Mouse (Mus musculus) midbrain, embryonic 16.5 days (tissue): ENCODE measurements at regions not wholly inside any gene's neighbourhood (a gene's known extent, or its start where the extent isn't known, plus 50 kb on each side); places are given as distances from the start of the nearest gene placed in this dataset.
A peak's percentile ranks its signal among the peaks of the same experiment; 100 is the strongest.

ENCODE experiments used
- ATAC-seq: fragments of 200-750 bp; cut with Nextera tagmentation; 2 replicates; pipeline ENCODE4 v1.8.0; 2017; ENCODE audit warnings: moderate TSS enrichment
- H3K27ac ChIP-seq: fragments of 300-500 bp; sonication (generic); 2 replicates; pipeline ENCODE4 v1.5.1; 2014; ENCODE audit warnings: mild to moderate bottlenecking, low read length, mixed read lengths
- H3K27me3 ChIP-seq: fragments of 300-500 bp; sonication (generic); 2 replicates; pipeline ENCODE4 v1.6.1; 2014; ENCODE audit warnings: low read depth, low read length, mixed read lengths; ENCODE audit not compliant: control insufficient read depth, insufficient read depth
- H3K36me3 ChIP-seq: fragments of 300-500 bp; sonication (generic); 2 replicates; pipeline ENCODE4 v1.6.1; 2014; ENCODE audit warnings: mild to moderate bottlenecking, low read length, moderate library complexity, mixed read lengths; ENCODE audit not compliant: control insufficient read depth, insufficient read depth
- H3K4me1 ChIP-seq: fragments of 300-500 bp; sonication (generic); 2 replicates; pipeline ENCODE4 v1.6.1; 2014; ENCODE audit warnings: mild to moderate bottlenecking, low read length, mixed read lengths; ENCODE audit not compliant: control insufficient read depth, insufficient read depth
- H3K4me2 ChIP-seq: fragments of 300-500 bp; sonication (generic); 2 replicates; pipeline ENCODE4 v1.6.1; 2014; ENCODE audit warnings: mild to moderate bottlenecking, low read length, mixed read lengths
- H3K4me3 ChIP-seq: fragments of 300-500 bp; sonication (generic); 2 replicates; pipeline ENCODE4 v1.5.1; 2014; ENCODE audit warnings: low read depth, mild to moderate bottlenecking, low read length, moderate library complexity, mixed read lengths
- H3K9ac ChIP-seq: fragments of 300-500 bp; sonication (generic); 2 replicates; pipeline ENCODE4 v1.6.1; 2014; ENCODE audit warnings: low read depth, low read length, mixed read lengths
- H3K9me3 ChIP-seq: fragments of 300-500 bp; sonication (generic); replicated peaks from 2 replicates; pipeline ENCODE4 v1.6.1; 2014; ENCODE audit warnings: mild to moderate bottlenecking, low read length, mixed read lengths; ENCODE audit not compliant: control insufficient read depth, poor library complexity, severe bottlenecking
- WGBS: fragments of 180-500 bp; shearing (Covaris S2); extraction: QIAGEN DNeasy Blood & Tissue Kit; methylation state at CpG from one replicate; pipeline ENCODE4 v1.1.7; 2014; 5-methylcytosine and 5-hydroxymethylcytosine counted together

DNA sequence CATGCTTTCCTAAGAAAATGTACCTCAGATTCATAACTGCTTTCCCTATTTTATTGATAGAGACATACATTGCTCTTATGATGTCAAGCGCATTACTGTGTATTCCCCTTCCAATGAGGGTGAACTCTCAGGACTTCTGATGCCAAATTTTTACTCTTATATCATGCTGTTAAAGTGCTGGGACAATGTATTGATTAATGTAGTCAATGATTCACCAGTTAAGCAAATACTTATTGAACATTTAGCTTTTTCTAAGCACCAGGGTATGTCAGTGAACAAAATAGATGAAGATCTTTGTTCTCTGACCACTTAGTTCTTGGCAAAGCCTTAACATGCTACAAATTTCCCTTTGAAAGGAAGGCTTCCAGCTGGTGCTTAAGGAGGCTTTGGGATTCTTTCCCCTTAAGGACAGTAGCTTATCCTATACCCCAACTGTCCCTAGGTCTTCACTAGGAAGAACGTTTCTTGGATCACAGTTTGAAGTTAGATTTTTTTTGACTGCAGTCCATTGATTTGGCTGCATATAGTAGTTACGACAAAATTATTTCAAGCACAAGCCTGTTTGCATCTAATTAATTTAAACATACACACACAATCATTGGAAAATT, 203.1 kb upstream of the Ptbp2 start:
- H3K36me3 ChIP-seq, result no peaks in the 10 kb centered on the region
- H3K27ac ChIP-seq, result no peak overlapping the region
- no peak overlapping the region for H3K4me3 ChIP-seq
- H3K27me3 ChIP-seq, result no peaks in the 10 kb centered on the region
- H3K4me1 ChIP-seq, result no peaks in the 10 kb centered on the region
- ATAC-seq, result no peak
- H3K9ac ChIP-seq, result no peak overlapping the region
- H3K9me3 ChIP-seq, result no peaks in the 10 kb centered on the region
- WGBS, result 64% methylated on average over 3 of the region's 3 CpGs
- H3K4me2 ChIP-seq, result no peak overlapping the region

DNA sequence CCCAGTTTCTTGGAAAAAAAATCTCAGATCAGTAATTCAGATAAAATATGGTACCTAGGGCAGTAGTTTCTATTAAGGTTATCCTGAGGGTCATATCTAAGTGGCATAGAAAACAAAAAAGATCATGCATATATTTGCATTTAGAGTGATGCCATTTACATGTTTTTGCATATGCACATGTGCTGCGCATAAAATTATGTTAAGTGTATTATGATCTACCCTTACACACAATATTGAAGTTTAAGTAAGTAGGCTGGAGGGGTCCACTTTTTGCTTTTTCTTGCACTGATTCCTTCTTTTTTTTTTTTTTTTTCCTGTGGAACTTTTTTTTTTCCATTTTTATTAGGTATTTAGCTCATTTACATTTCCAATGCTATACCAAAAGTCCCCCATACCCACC, 193.1 kb upstream of the Ptbp2 start:
- no peak overlapping the region for H3K4me3 ChIP-seq
- 80% methylated on average over 1 of the region's 1 CpGs for WGBS
- H3K9me3 ChIP-seq, result no peaks in the 10 kb centered on the region
- ATAC-seq, result no peak
- H3K36me3 ChIP-seq, result no peaks in the 10 kb centered on the region
- H3K9ac ChIP-seq, result no peak overlapping the region
- H3K27me3 ChIP-seq, result no peaks in the 10 kb centered on the region
- no peak overlapping the region for H3K27ac ChIP-seq
- no peak overlapping the region for H3K4me2 ChIP-seq
- H3K4me1 ChIP-seq, result no peaks in the 10 kb centered on the region

DNA sequence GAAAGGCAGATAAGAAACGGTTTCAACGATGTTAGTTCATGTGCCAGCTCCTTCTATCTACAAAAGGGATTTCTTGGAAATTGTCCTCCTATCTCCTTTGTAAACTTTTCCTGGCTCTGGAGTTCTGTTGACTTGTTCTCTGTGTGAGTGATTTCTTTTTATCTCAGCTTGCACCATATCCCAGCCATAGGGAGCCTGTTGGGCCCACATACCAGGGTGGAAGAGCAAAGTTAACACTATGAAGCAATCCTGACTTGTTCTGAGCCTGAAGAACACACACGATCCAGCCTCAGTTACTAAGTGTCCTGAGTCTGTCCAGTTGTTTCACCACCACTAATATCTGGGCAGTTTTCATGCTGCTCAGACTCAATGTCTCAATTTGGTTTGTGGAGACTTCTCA, 192.1 kb upstream of the Ptbp2 start:
- H3K4me3 ChIP-seq, result no peak overlapping the region
- H3K4me1 ChIP-seq, result no peaks in the 10 kb centered on the region
- H3K27ac ChIP-seq, result no peak overlapping the region
- no peak overlapping the region for H3K9ac ChIP-seq
- 95% methylated on average over 3 of the region's 3 CpGs for WGBS
- no peaks in the 10 kb centered on the region for H3K36me3 ChIP-seq
- no peak for ATAC-seq
- H3K9me3 ChIP-seq, result no peaks in the 10 kb centered on the region
- no peaks in the 10 kb centered on the region for H3K27me3 ChIP-seq
- H3K4me2 ChIP-seq, result no peak overlapping the region

DNA sequence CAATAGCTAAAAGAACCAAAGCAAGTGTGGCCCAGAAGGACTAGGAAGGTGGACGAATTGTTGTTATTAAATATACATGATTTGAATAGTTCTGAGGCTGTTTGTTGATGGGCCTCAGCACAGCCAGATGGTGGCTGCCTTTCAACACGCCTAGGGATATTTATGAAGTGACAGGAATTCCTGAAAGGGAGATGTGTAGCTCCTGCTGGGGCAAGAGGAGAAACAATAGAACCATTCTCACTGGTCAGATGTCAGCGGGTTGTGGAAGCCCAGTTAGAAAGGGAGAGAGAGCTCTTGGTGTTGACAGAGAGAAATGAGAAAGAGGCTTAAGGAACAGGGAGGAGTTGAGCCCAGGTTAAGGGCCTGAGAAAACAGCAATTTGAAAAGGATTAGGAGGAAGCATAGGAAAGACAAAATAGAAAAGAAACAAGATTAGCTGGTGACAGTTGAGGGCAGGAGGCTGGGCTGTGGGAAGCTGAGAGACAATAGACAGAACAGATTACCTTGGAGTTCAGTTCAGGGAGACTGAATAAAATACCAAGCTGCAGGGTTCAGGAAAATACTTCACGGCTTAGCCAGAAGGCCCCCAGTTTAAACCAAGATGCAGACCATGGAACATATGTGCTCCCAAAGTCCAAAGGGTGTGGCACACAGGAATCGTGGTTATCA, 174.7 kb upstream of the Ptbp2 start:
- Histone ChIP-seq H3K9ac (no peak overlapping the region), H3K4me2 (no peak overlapping the region), H3K9me3 (no peaks in the 10 kb centered on the region), H3K4me1 (no peaks in the 10 kb centered on the region), H3K4me3 (no peak overlapping the region), H3K27me3 (no peaks in the 10 kb centered on the region), H3K27ac (no peak overlapping the region), H3K36me3 (no peaks in the 10 kb centered on the region)
- 5% methylated on average over 5 of the region's 5 CpGs for WGBS
- no peak for ATAC-seq

DNA sequence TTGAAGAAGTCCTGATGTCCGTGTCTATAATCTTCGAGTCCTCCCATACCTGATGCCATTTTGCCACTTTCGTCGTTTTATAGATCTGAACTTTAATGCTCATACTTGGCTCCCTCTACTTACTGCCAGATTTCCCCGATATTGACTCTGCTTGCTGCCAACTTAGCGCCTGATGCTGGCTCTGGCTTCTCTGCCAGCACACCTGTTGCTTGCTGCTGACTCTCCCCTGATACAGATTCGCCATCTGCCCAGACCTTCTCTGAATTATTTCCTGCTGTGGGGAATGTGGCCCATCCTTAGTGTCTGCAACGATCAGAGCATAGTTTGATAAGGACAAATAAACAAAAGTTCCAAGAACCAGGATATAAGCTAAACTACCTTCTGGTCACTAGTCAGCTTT, 173.3 kb upstream of the Ptbp2 start:
- no peaks in the 10 kb centered on the region for H3K36me3 ChIP-seq
- 86% methylated on average over 8 of the region's 8 CpGs for WGBS
- no peaks in the 10 kb centered on the region for H3K4me1 ChIP-seq
- H3K27me3 ChIP-seq, result no peaks in the 10 kb centered on the region
- H3K27ac ChIP-seq, result no peak overlapping the region
- no peak overlapping the region for H3K9ac ChIP-seq
- no peaks in the 10 kb centered on the region for H3K9me3 ChIP-seq
- H3K4me2 ChIP-seq, result no peak overlapping the region
- H3K4me3 ChIP-seq, result no peak overlapping the region
- ATAC-seq, result no peak

DNA sequence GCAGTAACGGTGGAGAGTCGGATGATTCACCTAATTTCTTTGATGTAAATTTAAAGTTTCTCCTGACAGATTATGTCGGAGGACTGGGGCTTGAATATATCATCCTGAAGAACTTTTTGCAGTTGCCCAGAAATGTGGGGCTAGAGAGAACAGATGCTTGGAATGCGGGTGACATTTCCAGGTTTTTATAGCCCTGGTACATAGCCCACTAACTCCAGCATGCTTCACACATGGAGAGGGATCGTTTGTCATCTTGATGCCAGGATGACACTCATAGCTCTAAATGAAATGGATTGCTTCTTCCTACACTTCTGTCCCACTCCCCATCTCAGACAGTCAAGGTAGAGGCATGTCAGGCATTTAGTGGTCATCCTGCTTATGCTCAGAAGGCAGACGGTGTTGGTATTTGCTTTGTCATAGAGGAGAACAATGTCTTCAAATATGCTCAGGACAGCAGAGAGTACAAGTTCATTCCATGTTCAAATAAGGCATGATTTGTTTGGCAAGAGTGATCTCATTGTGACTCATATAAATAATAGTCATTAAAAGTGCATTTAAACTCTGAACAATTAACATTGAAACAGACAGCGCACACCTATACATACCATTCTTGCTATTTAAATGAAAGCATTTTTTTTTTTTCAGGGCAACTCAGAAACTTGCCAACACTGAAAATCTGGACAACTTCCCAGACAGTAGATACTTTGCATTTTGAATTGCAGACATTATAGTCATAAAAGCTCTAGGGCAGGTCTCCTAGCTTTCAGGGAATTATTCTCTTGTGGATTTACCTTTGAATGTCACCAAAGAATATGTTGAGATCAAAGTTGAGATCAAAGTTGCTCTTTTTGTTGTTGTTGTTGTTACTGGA, 171.7 kb upstream of the Ptbp2 start:
- H3K27ac ChIP-seq, result no peak overlapping the region
- no peak for ATAC-seq
- no peak overlapping the region for H3K4me3 ChIP-seq
- H3K9me3 ChIP-seq, result no peaks in the 10 kb centered on the region
- no peaks in the 10 kb centered on the region for H3K36me3 ChIP-seq
- no peak overlapping the region for H3K4me2 ChIP-seq
- H3K27me3 ChIP-seq, result no peaks in the 10 kb centered on the region
- WGBS, result 80% methylated on average over 7 of the region's 7 CpGs
- no peaks in the 10 kb centered on the region for H3K4me1 ChIP-seq
- no peak overlapping the region for H3K9ac ChIP-seq

DNA sequence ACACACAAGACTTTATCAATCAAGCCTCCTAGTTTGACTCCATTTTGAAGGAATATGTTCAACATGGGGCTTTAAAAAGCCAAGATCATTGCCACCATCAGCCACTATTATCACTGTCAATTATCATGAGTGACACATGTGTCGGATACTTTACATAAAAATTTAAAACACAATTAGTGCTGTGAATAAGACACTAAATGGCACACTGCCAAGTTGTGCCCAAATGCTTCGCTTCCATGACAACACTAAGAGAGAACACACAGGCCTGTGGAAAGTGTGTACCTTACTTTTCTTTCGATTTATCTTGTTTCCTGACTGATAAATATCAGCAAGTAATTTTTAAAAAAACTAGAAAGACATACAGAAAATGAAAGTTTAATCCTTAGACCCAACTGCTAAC, 166.5 kb upstream of the Ptbp2 start:
- Histone ChIP-seq H3K9ac (no peak overlapping the region), H3K4me3 (no peak overlapping the region), H3K36me3 (no peaks in the 10 kb centered on the region), H3K27ac (no peak overlapping the region), H3K9me3 (no peaks in the 10 kb centered on the region), H3K4me2 (no peak overlapping the region), H3K4me1 (peaks cover 9% of the 10 kb centered on the region), H3K27me3 (no peaks in the 10 kb centered on the region)
- WGBS, result 53% methylated on average over 3 of the region's 3 CpGs
- no peak for ATAC-seq

DNA sequence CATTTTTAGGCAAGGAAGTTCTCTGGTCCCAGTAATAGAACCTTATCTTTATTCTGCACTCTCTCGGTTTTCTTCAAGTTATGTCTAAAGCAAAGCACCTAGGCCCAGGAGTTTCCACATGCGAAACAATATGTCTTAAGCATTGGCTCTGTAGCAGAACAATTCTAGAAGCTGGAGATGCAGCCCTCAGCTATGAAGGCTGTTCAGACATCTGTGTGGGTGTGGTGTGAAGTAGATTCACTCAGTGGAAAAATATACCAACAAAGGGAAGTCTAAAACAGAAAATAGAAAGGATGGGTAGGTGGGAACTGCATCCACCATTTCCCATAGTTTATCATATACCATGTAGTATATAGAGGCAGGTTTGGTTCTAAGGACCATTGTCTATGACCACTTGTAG, 165.8 kb upstream of the Ptbp2 start:
- Histone ChIP-seq H3K27ac (peak overlapping the region; percentile 66), H3K9ac (no peak overlapping the region), H3K4me2 (no peak overlapping the region), H3K27me3 (no peaks in the 10 kb centered on the region), H3K4me3 (no peak overlapping the region), H3K9me3 (no peaks in the 10 kb centered on the region), H3K36me3 (no peaks in the 10 kb centered on the region), H3K4me1 (peaks cover 9% of the 10 kb centered on the region)
- ATAC-seq, result 0 out of 2 replicates have a peak, but pooled peaks have one; percentile 23
- WGBS, result 70% methylated on average over 2 of the region's 2 CpGs

DNA sequence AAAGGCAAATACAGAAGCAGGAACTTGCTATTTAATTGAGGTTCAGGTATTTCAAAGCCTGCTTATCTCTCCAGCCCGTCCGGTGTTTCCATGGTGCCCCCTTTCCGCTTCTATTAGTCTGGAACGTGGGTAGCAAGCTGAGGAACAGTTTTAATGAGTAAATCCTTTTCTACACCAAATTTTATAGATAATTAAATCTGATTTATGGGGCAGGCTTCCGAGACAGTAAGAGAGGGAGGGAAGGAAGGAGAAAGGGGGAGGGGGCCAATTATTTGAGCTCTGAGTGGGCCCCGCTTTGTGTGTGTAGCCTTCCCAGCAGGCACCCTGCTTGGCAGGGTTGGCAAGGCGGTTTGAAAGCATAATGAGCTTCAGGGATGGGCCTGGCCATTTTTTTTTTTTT, 165.4 kb upstream of the Ptbp2 start:
- peak overlapping the region; percentile 66 for H3K27ac ChIP-seq
- no peaks in the 10 kb centered on the region for H3K36me3 ChIP-seq
- H3K4me2 ChIP-seq, result peak overlapping the region; percentile 58
- H3K27me3 ChIP-seq, result no peaks in the 10 kb centered on the region
- peaks cover 9% of the 10 kb centered on the region for H3K4me1 ChIP-seq
- peak; percentile 85 for ATAC-seq
- H3K4me3 ChIP-seq, result peak overlapping the region; percentile 18
- peak overlapping the region; percentile 30; the same call in 1 of the 2 replicates for H3K9ac ChIP-seq
- WGBS, result 11% methylated on average over 7 of the region's 7 CpGs
- H3K9me3 ChIP-seq, result no peaks in the 10 kb centered on the region
